Mouse (Mus musculus) embryonic fibroblast, embryonic 13.5 days (primary cell): Measurements from ENCODE around the gene Gorasp1. TPM values are rescaled to one million over a fixed set of nuclear protein-coding genes. Genes with fewer than 3 reads are reported as not detected.
A peak's percentile ranks its signal among the peaks of the same experiment; 100 is the strongest.

Experiments used
- H3K27ac ChIP-seq: 2 replicates; pipeline ENCODE4 v1.5.1; 2012; ENCODE audit warnings: low read length, control low read depth, inconsistent platforms; ENCODE audit not compliant: insufficient read depth
- H3K4me1 ChIP-seq: 2 replicates; pipeline ENCODE4 v1.6.1; 2011; ENCODE audit warnings: low read length; ENCODE audit not compliant: control insufficient read depth, insufficient read depth
- H3K4me3 ChIP-seq: 2 replicates; pipeline ENCODE4 v1.5.1; 2011; ENCODE audit warnings: mild to moderate bottlenecking, control low read depth, low read length; ENCODE audit not compliant: insufficient read depth
- CTCF ChIP-seq: IDR thresholded peaks from 2 replicates; pipeline ENCODE4 v1.5.1; 2011; ENCODE audit warnings: mild to moderate bottlenecking, control low read depth, low read length, moderate library complexity, borderline replicate concordance; ENCODE audit not compliant: insufficient read depth
- POLR2A ChIP-seq: IDR thresholded peaks from 2 replicates; pipeline ENCODE4 v1.6.1; 2011; ENCODE audit warnings: low read depth, mild to moderate bottlenecking, control low read depth, low read length, moderate library complexity
- polyA plus RNA-seq: library from polyadenylated mRNA; stranded (reverse); fragments of >200 nt; gene quantifications from 2 replicates; pipeline ENCODE4 v1.2.4, GENCODE M21; 2011; ENCODE audit warnings: low read depth; ENCODE audit not compliant: missing spikeins, insufficient read length

Gorasp1 gene
- polyA plus RNA-seq, 1 experiment: 10.5 TPM

DNA sequence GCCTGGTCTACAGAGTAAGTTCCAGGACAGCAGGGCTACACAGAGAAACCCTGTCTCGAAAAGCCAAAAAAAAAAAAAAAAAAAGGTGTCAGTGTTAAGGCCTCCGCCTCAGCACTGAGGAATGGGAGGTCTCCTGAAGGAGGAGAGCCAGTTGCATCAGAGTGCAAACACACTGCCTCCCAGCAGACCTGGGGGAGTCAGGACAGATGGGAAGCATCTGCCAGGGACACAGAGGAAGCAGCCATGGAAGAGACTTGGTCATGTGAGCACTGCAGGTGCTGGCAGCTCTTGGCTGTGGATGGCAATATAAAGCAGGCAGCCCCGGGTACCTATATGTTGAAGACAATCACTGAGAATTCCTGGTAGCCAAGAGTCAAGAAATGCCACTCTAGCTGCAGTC, 27.4 kb downstream of the Gorasp1 start:
- Histone ChIP-seq H3K27ac (no peak overlapping the region), H3K4me3 (no peak overlapping the region), H3K4me1 (no peaks in the 10 kb centered on the region)
- TF ChIP-seq CTCF (no peak), POLR2A (no peak)

GRCm38 (mm10) chr9:119908708-119909107, 28.7 kb downstream of the Gorasp1 start:
- no peak overlapping the region for H3K27ac ChIP-seq
- TF ChIP-seq POLR2A: no peak
- no peak for TF ChIP-seq CTCF

DNA sequence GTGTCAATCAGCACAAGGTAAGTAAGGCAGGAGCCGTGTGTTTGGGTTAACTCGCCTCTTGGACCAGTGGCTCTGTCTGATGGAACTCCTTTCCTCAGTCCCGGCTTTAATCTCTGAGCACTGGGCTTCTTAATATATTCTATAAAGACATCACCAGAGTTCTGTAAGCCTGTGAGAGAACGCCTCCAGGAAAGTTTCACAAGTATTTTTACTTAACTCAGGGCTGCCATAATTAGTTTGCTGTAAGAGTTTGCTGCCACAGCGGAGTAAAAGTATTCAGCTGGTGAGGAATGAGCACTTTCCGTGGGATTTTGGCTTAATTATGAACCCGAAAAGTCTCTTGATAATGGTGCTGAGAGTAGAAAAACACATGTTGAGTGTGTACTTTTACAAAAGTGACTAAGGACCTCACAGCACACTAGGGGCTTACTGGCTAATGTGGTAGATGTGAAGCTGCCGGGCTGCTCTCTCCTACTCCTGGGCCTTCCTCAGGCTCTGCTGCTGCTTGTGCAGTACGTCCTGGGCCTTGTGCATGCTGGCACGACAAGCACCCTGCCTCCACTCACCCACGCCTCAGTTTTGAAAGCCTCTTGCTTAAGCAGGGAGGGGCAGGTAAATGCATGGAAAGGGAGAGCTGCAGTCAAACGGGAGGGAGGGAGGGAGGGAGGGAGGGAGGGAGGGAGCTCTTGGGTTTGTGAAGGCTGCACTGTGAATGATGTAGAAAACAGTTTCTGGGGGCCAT, 34.8 kb downstream of the Gorasp1 start:
- TF ChIP-seq CTCF: no peak
- no peak for TF ChIP-seq POLR2A
- H3K27ac ChIP-seq: no peak overlapping the region
- H3K4me3 ChIP-seq: no peak overlapping the region
- no peaks in the 10 kb centered on the region for H3K4me1 ChIP-seq

More at GRCm38 (mm10) chr9:119908708-119909107, 28.7 kb downstream of the Gorasp1 start:
- H3K4me1 ChIP-seq: no peaks in the 10 kb centered on the region
- no peak overlapping the region for H3K4me3 ChIP-seq

DNA sequence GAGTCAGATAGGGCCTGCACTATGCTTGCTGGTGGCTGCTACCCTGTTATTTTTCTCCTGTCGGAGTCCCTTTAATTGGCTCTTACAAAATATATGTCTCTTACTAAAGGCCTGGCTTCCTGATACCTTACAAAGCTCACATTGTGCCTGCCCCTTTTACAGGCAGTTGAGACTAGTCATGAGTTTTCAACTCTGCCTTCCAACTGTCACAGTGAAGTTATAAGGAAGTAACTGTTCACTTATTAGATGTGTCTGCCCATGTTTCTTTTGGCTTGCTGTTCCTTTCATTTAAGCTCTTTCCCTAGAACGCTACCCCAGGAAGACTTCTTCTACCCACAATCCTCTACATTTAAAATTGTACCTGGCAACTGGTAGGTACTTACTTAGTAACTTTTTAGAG, 37.9 kb downstream of the Gorasp1 start:
- Histone ChIP-seq H3K27ac (no peak overlapping the region), H3K4me3 (no peak overlapping the region), H3K4me1 (no peaks in the 10 kb centered on the region)
- TF ChIP-seq CTCF (no peak), POLR2A (no peak)

DNA sequence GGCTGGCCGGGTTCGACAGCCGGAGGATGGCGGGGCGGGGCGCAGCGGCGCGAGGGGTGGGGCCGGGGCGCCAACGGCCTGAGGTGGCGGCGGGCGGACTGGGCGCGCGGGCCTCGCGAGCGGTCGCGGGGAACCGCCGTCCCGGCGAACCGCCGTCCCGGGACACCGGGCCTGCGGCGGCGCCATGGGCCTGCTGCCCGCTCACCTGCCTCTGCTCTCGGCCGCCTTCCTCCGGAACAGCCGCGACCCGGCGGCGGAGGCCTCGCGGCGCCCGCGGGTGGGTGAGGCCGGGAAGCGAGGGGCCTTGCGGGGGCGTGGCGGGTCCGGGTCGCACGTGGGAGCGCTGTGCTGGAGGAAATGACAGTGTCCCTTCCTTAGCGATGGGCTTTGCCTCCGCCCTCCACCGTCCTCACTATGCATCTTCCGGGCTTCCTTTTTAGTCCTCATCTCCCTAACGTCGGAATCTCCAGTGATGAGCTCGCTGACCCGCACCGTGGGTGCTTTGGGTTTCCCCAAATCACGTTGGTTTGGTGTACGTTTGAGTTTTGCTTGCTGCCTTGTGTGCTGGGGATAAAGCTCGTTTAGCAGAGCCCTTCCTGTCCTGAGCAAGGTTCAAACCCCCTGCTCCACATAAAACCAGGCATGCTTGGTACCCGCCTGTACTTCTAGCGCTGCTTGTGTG, 42.2 kb downstream of the Gorasp1 start:
- H3K27ac ChIP-seq: no peak overlapping the region
- no peaks in the 10 kb centered on the region for H3K4me1 ChIP-seq
- peak overlapping the region; percentile 59 for H3K4me3 ChIP-seq
- TF ChIP-seq POLR2A (no peak), CTCF (no peak)

GRCm38 (mm10) chr9:119894339-119895009, 42.9 kb downstream of the Gorasp1 start, which contains the start of gene Wdr48:
Wdr48 (plus strand) TSS chr9:119894878.
- peak; percentile 94 for TF ChIP-seq POLR2A
- TF ChIP-seq CTCF: no peak
- no peaks in the 10 kb centered on the region for H3K4me1 ChIP-seq
- H3K4me3 ChIP-seq: peak within 1 kb of the TSS; percentile 59
- 0 out of 2 replicates have a peak within 1 kb of the TSS, but pooled peaks have one; percentile 28 for H3K27ac ChIP-seq

- Histone ChIP-seq H3K4me3 (no peak overlapping the region), H3K27ac (no peak overlapping the region), H3K4me1 (no peaks in the 10 kb centered on the region)
- TF ChIP-seq POLR2A (no peak), CTCF (no peak)
Observed at GRCm38 (mm10) chr9:119893881-119894280, 43.5 kb downstream of the Gorasp1 start.

DNA sequence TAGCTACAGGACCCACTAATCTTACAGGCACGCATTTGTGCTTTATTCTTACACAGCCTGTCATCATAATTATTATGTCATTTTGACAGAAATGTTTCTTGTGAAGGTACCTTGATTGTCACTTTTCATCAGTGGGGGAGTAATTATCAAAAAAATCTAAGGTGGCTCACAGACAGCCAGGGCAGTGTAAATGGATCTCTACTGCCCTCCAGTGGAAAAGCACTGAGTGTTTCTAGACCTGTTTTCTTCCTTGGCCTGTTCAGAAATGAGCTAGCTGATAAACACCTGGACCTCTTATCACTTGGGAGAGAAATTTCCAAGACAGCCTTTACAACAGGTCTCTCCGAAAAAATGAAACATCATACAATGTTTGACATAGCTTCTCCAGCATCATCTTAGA, 46.7 kb downstream of the Gorasp1 start:
- H3K4me1 ChIP-seq: no peaks in the 10 kb centered on the region

DNA sequence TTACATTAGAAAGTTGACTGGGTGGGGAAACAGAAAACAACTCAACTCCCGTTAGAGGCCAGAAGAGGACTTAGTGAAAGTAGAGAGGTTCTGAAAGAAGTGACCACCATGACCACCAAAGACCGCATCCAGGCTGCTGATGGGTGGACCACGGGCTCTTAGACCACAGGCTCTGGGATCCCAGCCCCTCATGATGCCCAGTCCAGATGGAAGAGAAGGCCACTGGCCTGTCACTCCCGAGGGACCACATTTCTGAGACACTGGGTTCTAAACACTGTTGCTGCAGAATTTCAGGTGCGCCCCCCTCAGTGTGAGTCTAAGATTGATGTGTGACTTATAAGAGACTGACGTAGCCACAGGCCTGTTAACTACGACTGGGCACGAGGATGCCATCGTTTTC, 47.9 kb downstream of the Gorasp1 start:
- Histone ChIP-seq H3K4me1 (no peaks in the 10 kb centered on the region), H3K4me3 (no peak overlapping the region), H3K27ac (no peak overlapping the region)
- TF ChIP-seq POLR2A (no peak), CTCF (no peak)

More for the DNA sequence above, 46.7 kb downstream of the Gorasp1 start:
- no peak for TF ChIP-seq CTCF
- TF ChIP-seq POLR2A: no peak
- no peak overlapping the region for H3K27ac ChIP-seq
- no peak overlapping the region for H3K4me3 ChIP-seq
